ENCODE assay signal across 16 mouse cellular contexts in the genomic region with DNA sequence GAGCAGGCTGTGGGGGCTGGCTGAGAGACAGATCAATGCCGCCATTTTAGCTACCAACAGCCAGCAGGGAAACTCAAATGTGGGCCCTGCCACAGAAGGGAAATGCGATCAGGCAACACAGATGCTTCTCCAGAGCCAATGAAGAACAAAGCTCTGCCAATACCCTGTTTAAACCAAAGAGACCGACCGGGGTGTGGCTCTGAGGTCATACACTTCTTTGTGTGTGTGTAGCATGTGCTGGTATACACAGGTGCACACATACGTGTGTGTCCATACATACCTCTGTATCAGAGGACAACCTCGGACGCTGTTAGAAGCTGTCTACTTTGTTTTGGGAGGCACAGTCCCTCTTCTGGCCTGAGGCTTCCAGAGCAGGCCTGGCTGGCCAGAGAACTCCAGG. TPM values are rescaled to one million over a fixed set of nuclear protein-coding genes. Genes with fewer than 3 reads are reported as not detected.
DNase-seq lines count a peak whose midpoint lies in the region; ATAC-seq lines count a peak whose summit lies in the region.
"Had no signal": no experiment of that assay in that cellular context is flagged by ENCODE, and none has a peak within 500 bp of the region (broad histone marks: within the 10 kb centered on the region; RNA-seq: fewer than 3 reads in every experiment).

No protein-coding gene starts in this region.

- H3K36me3 ChIP-seq in kidney, embryonic 16.5 days (ENCODE audit: insufficient read depth, low read length) = peaks cover 20% of the 10 kb centered on the region
- H3K36me3 ChIP-seq in neural tube, embryonic 13.5 days = peaks cover 9% of the 10 kb centered on the region
- H3K36me3 ChIP-seq in forebrain, embryonic 13.5 days (ENCODE audit: poor library complexity, severe bottlenecking) = peaks cover 15% of the 10 kb centered on the region
- H3K36me3 ChIP-seq in stomach, embryonic 15.5 days = peaks cover 18% of the 10 kb centered on the region

- 88% methylated on average over 7 of the region's 7 CpGs for WGBS in kidney, embryonic 16.5 days
- WGBS in neural tube, embryonic 13.5 days = 86% methylated on average over 7 of the region's 7 CpGs
- WGBS in forebrain, embryonic 13.5 days = 89% methylated on average over 7 of the region's 7 CpGs
- 84% methylated on average over 7 of the region's 7 CpGs for WGBS in stomach, embryonic 15.5 days

- no peak overlapping the region for H3K9ac ChIP-seq in kidney, embryonic 16.5 days (replicated peaks; ENCODE audit: low read length)
- H3K9ac ChIP-seq in neural tube, embryonic 13.5 days = no peak overlapping the region
- H3K9ac ChIP-seq in forebrain, embryonic 13.5 days = no peak overlapping the region
- H3K9ac ChIP-seq in stomach, embryonic 15.5 days = no peak overlapping the region

- ATAC-seq in kidney, embryonic 16.5 days (ENCODE audit: low FRiP score, low TSS enrichment) = no peak
- ATAC-seq in neural tube, embryonic 13.5 days (ENCODE audit: low read depth) = no peak
- no peak for ATAC-seq in forebrain, embryonic 13.5 days
- no peak for ATAC-seq in stomach, embryonic 15.5 days (ENCODE audit: insufficient read depth, low FRiP score, low read depth)
- ATAC-seq: CD4-positive, CD25-positive, alpha-beta regulatory T cell, adult 4 months had no signal

- H3K27ac ChIP-seq in kidney, embryonic 16.5 days (ENCODE audit: low read length) = 0 out of 2 replicates have a peak overlapping the region, but pooled peaks have one; percentile 29
- 0 out of 2 replicates have a peak overlapping the region, but pooled peaks have one; percentile 11 for H3K27ac ChIP-seq in neural tube, embryonic 13.5 days (replicated peaks)
- peak overlapping the region; percentile 53 for H3K27ac ChIP-seq in forebrain, embryonic 13.5 days
- peak overlapping the region; percentile 44; the same call in 1 of the 2 replicates for H3K27ac ChIP-seq in stomach, embryonic 15.5 days

- no peak overlapping the region for H3K4me2 ChIP-seq in kidney, embryonic 16.5 days (replicated peaks; ENCODE audit: low read depth, low read length)
- no peak overlapping the region for H3K4me2 ChIP-seq in neural tube, embryonic 13.5 days
- H3K4me2 ChIP-seq in forebrain, embryonic 13.5 days = no peak overlapping the region
- H3K4me2 ChIP-seq in stomach, embryonic 15.5 days = no peak overlapping the region
- H3K4me2 ChIP-seq: heart, embryonic 11.5 days had no signal

- H3K4me3 ChIP-seq in kidney, embryonic 16.5 days (ENCODE audit: low read length) = no peak overlapping the region
- no peak overlapping the region for H3K4me3 ChIP-seq in neural tube, embryonic 13.5 days
- no peak overlapping the region for H3K4me3 ChIP-seq in forebrain, embryonic 13.5 days
- H3K4me3 ChIP-seq in stomach, embryonic 15.5 days (replicated peaks) = no peak overlapping the region
- H3K4me3 ChIP-seq: megakaryocyte, embryonic 14.5 days had no signal

- no peak for DNase-seq in kidney, adult 18-20 months
- DNase-seq in neural tube, embryonic 10.5 days (ENCODE audit: extremely low spot score, low spot score) = no peak
- no peak for DNase-seq in spleen, postnatal 36 days (ENCODE audit: low spot score in 2 of 2)
- DNase-seq in adrenal gland, postnatal 25 days = no peak
- DNase-seq: cerebellum, postnatal 14 days; gastrocnemius, postnatal 10 days; heart, postnatal 4 days; spleen, adult 18-20 months; thymus, postnatal 36 days had no signal

- H3K27me3 ChIP-seq in kidney, embryonic 16.5 days (ENCODE audit: insufficient read depth, low read length) = no peaks in the 10 kb centered on the region
- no peaks in the 10 kb centered on the region for H3K27me3 ChIP-seq in neural tube, embryonic 13.5 days
- no peaks in the 10 kb centered on the region for H3K27me3 ChIP-seq in forebrain, embryonic 13.5 days
- no peaks in the 10 kb centered on the region for H3K27me3 ChIP-seq in stomach, embryonic 15.5 days (replicated peaks)
- H3K27me3 ChIP-seq: megakaryocyte, embryonic 14.5 days had no signal

- peaks cover 40% of the 10 kb centered on the region for H3K4me1 ChIP-seq in kidney, embryonic 16.5 days (ENCODE audit: insufficient read depth, low read length)
- H3K4me1 ChIP-seq in neural tube, embryonic 13.5 days (replicated peaks) = peaks cover 34% of the 10 kb centered on the region
- peaks cover 37% of the 10 kb centered on the region for H3K4me1 ChIP-seq in forebrain, embryonic 13.5 days
- peaks cover 16% of the 10 kb centered on the region for H3K4me1 ChIP-seq in stomach, embryonic 15.5 days

- H3K9me3 ChIP-seq in kidney, embryonic 16.5 days (ENCODE audit: low read length) = no peaks in the 10 kb centered on the region
- no peaks in the 10 kb centered on the region for H3K9me3 ChIP-seq in neural tube, embryonic 13.5 days
- no peaks in the 10 kb centered on the region for H3K9me3 ChIP-seq in forebrain, embryonic 13.5 days (replicated peaks)
- no peaks in the 10 kb centered on the region for H3K9me3 ChIP-seq in stomach, embryonic 15.5 days
- H3K9me3 ChIP-seq: megakaryocyte, embryonic 14.5 days had no signal

RNA-seq across cellular contexts. Expression of a gene that starts 16.8 kb away (rescaled TPM):
- polyA plus RNA-seq in kidney, embryonic 16.5 days (2015; fragmentation: Nextera tagmentation; extraction: Ambion mirVana) = 0.82 and 1.2 TPM in 2 replicates
- polyA plus RNA-seq in neural tube, embryonic 13.5 days (2015; fragmentation: Nextera tagmentation; extraction: Ambion mirVana) = 1.2 and 1.5 TPM in 2 replicates
- polyA plus RNA-seq in forebrain, embryonic 13.5 days (2015; fragmentation: Nextera tagmentation; extraction: Ambion mirVana) = 0.84 and 0.85 TPM in 2 replicates
- 0.89 and 1.0 TPM in 2 replicates for polyA plus RNA-seq in stomach, embryonic 15.5 days (2015; fragmentation: Nextera tagmentation; extraction: Ambion mirVana)
- total RNA-seq in adrenal gland, postnatal 25 days (2021) = 0.33 and 0.64 TPM in 2 replicates

RNA-seq across cellular contexts. Expression of a gene that starts 19.3 kb away (rescaled TPM):
- 216 and 222 TPM in 2 replicates for polyA plus RNA-seq in kidney, embryonic 16.5 days (2015; fragmentation: Nextera tagmentation; extraction: Ambion mirVana)
- 157 and 160 TPM in 2 replicates for polyA plus RNA-seq in neural tube, embryonic 13.5 days (2015; fragmentation: Nextera tagmentation; extraction: Ambion mirVana)
- polyA plus RNA-seq in forebrain, embryonic 13.5 days (2015; fragmentation: Nextera tagmentation; extraction: Ambion mirVana) = 191 and 194 TPM in 2 replicates
- polyA plus RNA-seq in stomach, embryonic 15.5 days (2015; fragmentation: Nextera tagmentation; extraction: Ambion mirVana) = 216 and 221 TPM in 2 replicates
- total RNA-seq in adrenal gland, postnatal 25 days (2021) = 102 and 142 TPM in 2 replicates

RNA-seq across cellular contexts. Expression of a gene that starts 31.0 kb away (rescaled TPM):
- polyA plus RNA-seq in kidney, embryonic 16.5 days (2015; fragmentation: Nextera tagmentation; extraction: Ambion mirVana) = 58.0 and 58.3 TPM in 2 replicates
- polyA plus RNA-seq in neural tube, embryonic 13.5 days (2015; fragmentation: Nextera tagmentation; extraction: Ambion mirVana) = 122 and 126 TPM in 2 replicates
- 111 and 116 TPM in 2 replicates for polyA plus RNA-seq in forebrain, embryonic 13.5 days (2015; fragmentation: Nextera tagmentation; extraction: Ambion mirVana)
- 56.0 TPM in 2 replicates for polyA plus RNA-seq in stomach, embryonic 15.5 days (2015; fragmentation: Nextera tagmentation; extraction: Ambion mirVana)
- 40.1 and 41.3 TPM in 2 replicates for total RNA-seq in adrenal gland, postnatal 25 days (2021)
